Mouse (Mus musculus): ENCODE measurements around the gene Gm30083. TPM values are rescaled to one million over a fixed set of nuclear protein-coding genes. Genes with fewer than 3 reads are reported as not detected.

The Gm30083 gene
- polyA plus RNA-seq, 1 experiment from 2014 or later = not detected

DNA sequence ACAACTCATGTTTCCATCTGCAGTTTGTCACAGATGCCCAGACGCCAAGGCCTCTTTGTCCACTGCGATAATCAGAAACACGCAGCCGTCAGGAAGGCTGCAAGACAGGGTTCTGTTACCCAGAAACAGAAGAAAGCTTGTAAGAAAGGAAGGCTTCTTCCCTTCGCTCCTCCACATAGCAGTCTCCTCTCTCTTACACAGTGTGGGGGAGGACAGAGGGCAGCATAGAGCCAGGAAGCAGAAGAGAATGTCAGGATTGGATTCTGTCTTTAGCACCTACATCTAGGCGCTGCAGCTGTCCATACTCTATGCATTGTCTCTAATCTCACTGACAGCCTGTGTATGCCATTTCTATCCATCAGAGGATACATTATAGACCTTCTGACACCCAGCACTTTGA lies 17.6 kb downstream of the Gm30083 start:
- ATAC-seq = no peak
- H3K4me3 ChIP-seq (replicated peaks) = no peak overlapping the region
- no peak overlapping the region for H3K4me2 ChIP-seq (replicated peaks)
- 79% methylated on average over 6 of the region's 6 CpGs for WGBS
- no peaks in the 10 kb centered on the region for H3K36me3 ChIP-seq
- no peaks in the 10 kb centered on the region for H3K9me3 ChIP-seq
- no peak overlapping the region for H3K27ac ChIP-seq
- no peak overlapping the region for H3K9ac ChIP-seq (replicated peaks)
- H3K27me3 ChIP-seq = no peaks in the 10 kb centered on the region
- H3K4me1 ChIP-seq (replicated peaks) = no peaks in the 10 kb centered on the region

- ATAC-seq = no peak
Observed at GRCm38 (mm10) chr14:33993521-33994289, 21.3 kb downstream of the Gm30083 start.

DNA sequence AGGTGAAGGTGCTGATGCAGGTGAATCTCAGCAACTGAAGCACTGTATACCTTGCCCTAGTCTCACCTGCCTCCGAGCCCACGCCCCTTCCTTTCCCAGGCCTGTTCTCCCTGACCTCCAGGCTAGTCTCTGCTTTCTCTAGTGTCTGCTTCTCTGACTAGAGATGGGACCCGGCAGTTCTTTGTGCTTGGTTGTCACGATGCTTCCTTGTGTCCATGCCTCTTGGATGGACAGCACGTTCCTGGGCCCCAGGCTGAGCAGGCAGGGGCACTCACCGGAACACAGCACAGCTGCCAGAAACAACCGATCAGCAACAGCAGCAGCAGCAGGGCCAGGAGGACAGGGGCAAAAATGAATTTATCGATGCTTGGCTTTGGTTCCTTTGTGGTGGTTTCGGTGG lies 21.9 kb downstream of the Gm30083 start:
- Histone ChIP-seq H3K9me3 (no peaks in the 10 kb centered on the region), H3K36me3 (no peaks in the 10 kb centered on the region), H3K4me1 (replicated peaks) (no peaks in the 10 kb centered on the region), H3K9ac (replicated peaks) (no peak overlapping the region), H3K4me3 (replicated peaks) (no peak overlapping the region), H3K4me2 (replicated peaks) (no peak overlapping the region), H3K27me3 (no peaks in the 10 kb centered on the region), H3K27ac (no peak overlapping the region)
- 95% methylated on average over 9 of the region's 9 CpGs for WGBS
- ATAC-seq = no peak

More at GRCm38 (mm10) chr14:33993521-33994289, 21.3 kb downstream of the Gm30083 start:
- H3K4me3 ChIP-seq (replicated peaks) = no peak overlapping the region
- no peaks in the 10 kb centered on the region for H3K27me3 ChIP-seq
- no peaks in the 10 kb centered on the region for H3K9me3 ChIP-seq
- H3K4me2 ChIP-seq (replicated peaks) = no peak overlapping the region
- WGBS = 92% methylated on average over 6 of the region's 6 CpGs
- H3K9ac ChIP-seq (replicated peaks) = no peak overlapping the region
- no peaks in the 10 kb centered on the region for H3K4me1 ChIP-seq (replicated peaks)
- no peaks in the 10 kb centered on the region for H3K36me3 ChIP-seq
- H3K27ac ChIP-seq = no peak overlapping the region

GRCm38 (mm10) chr14:33991971-33992370 lies 23.0 kb downstream of the Gm30083 start:
- 82% methylated on average over 4 of the region's 4 CpGs for WGBS

GRCm38 (mm10) chr14:33989201-33989600 lies 25.8 kb downstream of the Gm30083 start:
- Histone ChIP-seq H3K36me3 (no peaks in the 10 kb centered on the region), H3K4me2 (replicated peaks) (no peak overlapping the region)

More at GRCm38 (mm10) chr14:33991971-33992370, 23.0 kb downstream of the Gm30083 start:
- Histone ChIP-seq H3K9me3 (no peaks in the 10 kb centered on the region), H3K36me3 (no peaks in the 10 kb centered on the region), H3K4me2 (replicated peaks) (no peak overlapping the region), H3K4me1 (replicated peaks) (no peaks in the 10 kb centered on the region), H3K9ac (replicated peaks) (no peak overlapping the region), H3K27me3 (no peaks in the 10 kb centered on the region), H3K27ac (no peak overlapping the region), H3K4me3 (replicated peaks) (no peak overlapping the region)
- no peak for ATAC-seq

GRCm38 (mm10) chr14:33978604-33979059 lies 36.4 kb downstream of the Gm30083 start, which contains the start of gene Zfp488:
Gene Zfp488 (minus strand): TSS chr14:33978764.
- peaks cover 10% of the 10 kb centered on the region; the same call in 1 of the 2 replicates for H3K27me3 ChIP-seq
- 2% methylated on average over 25 of the region's 25 CpGs for WGBS
- peak; percentile 77 for ATAC-seq
- no peaks in the 10 kb centered on the region for H3K9me3 ChIP-seq
- no peaks in the 10 kb centered on the region for H3K36me3 ChIP-seq
- peak within 1 kb of the TSS; percentile 74 for H3K4me2 ChIP-seq (replicated peaks)
- H3K27ac ChIP-seq = no peak within 1 kb of the TSS
- peak within 1 kb of the TSS; percentile 42 for H3K4me3 ChIP-seq (replicated peaks)
- peak within 1 kb of the TSS; percentile 60 for H3K9ac ChIP-seq (replicated peaks)
- H3K4me1 ChIP-seq (replicated peaks) = peaks cover 14% of the 10 kb centered on the region

More at GRCm38 (mm10) chr14:33989201-33989600, 25.8 kb downstream of the Gm30083 start:
- H3K27ac ChIP-seq = no peak overlapping the region
- H3K9me3 ChIP-seq = no peaks in the 10 kb centered on the region
- ATAC-seq = no peak
- 48% methylated on average over 3 of the region's 3 CpGs for WGBS
- H3K4me1 ChIP-seq (replicated peaks) = no peaks in the 10 kb centered on the region
- no peaks in the 10 kb centered on the region for H3K27me3 ChIP-seq
- H3K9ac ChIP-seq (replicated peaks) = no peak overlapping the region
- H3K4me3 ChIP-seq (replicated peaks) = no peak overlapping the region

DNA sequence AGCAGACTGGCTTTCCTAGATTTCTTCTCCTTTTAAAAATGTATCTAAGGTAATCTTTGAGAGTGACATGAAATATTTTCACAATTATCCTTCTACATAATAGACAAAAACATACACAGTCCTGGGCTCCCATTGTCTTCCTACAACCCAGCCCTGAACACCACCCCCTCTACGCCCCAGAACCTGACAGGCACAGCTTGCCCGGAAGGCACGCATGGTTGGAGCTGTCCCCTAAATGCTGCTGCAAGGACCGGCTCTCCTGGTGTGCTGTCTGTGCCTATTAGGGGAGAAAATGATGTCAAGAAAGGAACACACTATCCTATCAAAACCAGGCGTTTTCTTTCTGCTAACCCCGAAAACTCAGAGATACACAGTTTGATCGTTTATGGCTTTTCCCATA lies 37.2 kb downstream of the Gm30083 start:
- Histone ChIP-seq H3K27me3 (peaks cover 10% of the 10 kb centered on the region; the same call in 1 of the 2 replicates), H3K4me1 (replicated peaks) (peaks cover 14% of the 10 kb centered on the region), H3K36me3 (no peaks in the 10 kb centered on the region), H3K9ac (replicated peaks) (no peak overlapping the region), H3K4me2 (replicated peaks) (peak overlapping the region; percentile 74), H3K4me3 (replicated peaks) (0 out of 2 replicates have a peak overlapping the region, but pooled peaks have one; percentile 42), H3K9me3 (no peaks in the 10 kb centered on the region), H3K27ac (no peak overlapping the region)
- no peak for ATAC-seq
- 36% methylated on average over 7 of the region's 7 CpGs for WGBS

DNA sequence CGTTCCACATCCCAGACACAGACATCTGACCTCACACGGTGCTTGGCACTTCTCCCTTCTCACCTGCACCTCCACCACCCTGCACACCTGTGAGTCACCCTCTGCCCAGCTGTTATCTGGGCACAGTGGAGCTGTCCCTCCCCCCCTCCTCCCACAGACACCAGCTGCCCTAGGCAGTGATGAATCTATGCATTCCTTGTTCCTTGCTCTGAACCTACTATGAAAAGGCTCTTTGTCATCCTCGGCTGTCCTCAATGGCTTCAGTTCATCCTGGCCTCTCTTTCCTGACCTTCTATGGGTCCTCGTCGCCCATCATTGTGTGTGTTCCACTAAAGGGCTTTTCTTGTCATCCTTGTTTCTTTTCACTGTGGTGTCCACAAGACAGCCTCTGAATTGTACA lies 40.2 kb downstream of the Gm30083 start:
- H3K4me3 ChIP-seq (replicated peaks) = no peak overlapping the region
- H3K4me1 ChIP-seq (replicated peaks) = peaks cover 14% of the 10 kb centered on the region
- no peak for ATAC-seq
- no peaks in the 10 kb centered on the region for H3K9me3 ChIP-seq
- no peak overlapping the region for H3K27ac ChIP-seq
- 71% methylated on average over 5 of the region's 5 CpGs for WGBS
- no peak overlapping the region for H3K4me2 ChIP-seq (replicated peaks)
- H3K9ac ChIP-seq (replicated peaks) = no peak overlapping the region
- H3K27me3 ChIP-seq = peaks cover 10% of the 10 kb centered on the region; the same call in 1 of the 2 replicates
- no peaks in the 10 kb centered on the region for H3K36me3 ChIP-seq

DNA sequence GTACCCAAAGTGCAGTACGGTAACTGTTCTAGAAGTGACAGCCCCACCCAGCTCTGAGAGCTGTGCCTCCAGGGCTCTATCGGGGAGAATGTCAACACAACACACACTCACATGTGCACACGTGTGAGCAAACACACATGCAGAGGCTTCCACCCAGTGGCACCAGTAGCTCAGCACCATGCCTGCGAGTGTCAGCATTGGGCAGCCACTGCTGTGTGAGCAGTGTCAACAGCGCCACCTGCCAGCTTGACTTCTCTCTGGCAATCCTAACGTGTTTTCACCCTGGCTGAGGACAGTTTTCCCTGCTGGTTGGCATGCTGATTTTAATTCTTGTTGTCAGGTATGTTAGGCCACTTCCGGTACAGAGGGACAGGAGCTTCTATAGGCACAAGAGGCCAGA lies 42.3 kb downstream of the Gm30083 start:
- 47% methylated on average over 7 of the region's 7 CpGs for WGBS
- no peak overlapping the region for H3K9ac ChIP-seq (replicated peaks)
- no peak overlapping the region for H3K4me3 ChIP-seq (replicated peaks)
- no peak overlapping the region for H3K4me2 ChIP-seq (replicated peaks)
- H3K27ac ChIP-seq = no peak overlapping the region
- peaks cover under 1% of the 10 kb centered on the region; the same call in 1 of the 2 replicates for H3K27me3 ChIP-seq
- H3K4me1 ChIP-seq (replicated peaks) = no peaks in the 10 kb centered on the region; the same call in 1 of the 2 replicates
- 0 out of 2 replicates have a peak, but pooled peaks have one; percentile 58 for ATAC-seq
- no peaks in the 10 kb centered on the region for H3K36me3 ChIP-seq
- no peaks in the 10 kb centered on the region for H3K9me3 ChIP-seq

DNA sequence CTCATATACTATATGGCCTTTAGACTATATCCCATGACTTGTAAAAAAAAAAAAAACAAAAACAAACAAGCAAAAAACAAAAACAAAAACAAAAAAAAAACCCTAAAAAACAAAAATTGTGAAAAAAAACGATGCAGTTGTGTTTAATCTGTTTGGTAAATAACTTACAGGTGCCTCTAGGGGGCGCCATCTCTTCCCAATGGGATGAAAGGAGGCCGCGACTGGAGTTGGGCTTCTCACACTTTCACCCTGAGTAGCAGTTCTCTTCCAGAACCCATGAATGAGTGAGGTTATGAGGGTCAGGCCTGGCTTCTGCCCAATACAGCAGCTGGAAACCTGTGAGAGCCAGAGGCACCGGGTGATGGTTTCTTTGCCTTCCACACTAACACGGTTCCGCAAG lies 49.3 kb downstream of the Gm30083 start:
- Histone ChIP-seq H3K4me1 (replicated peaks) (no peaks in the 10 kb centered on the region), H3K27me3 (no peaks in the 10 kb centered on the region), H3K4me3 (replicated peaks) (no peak overlapping the region), H3K9ac (replicated peaks) (no peak overlapping the region), H3K4me2 (replicated peaks) (no peak overlapping the region), H3K36me3 (no peaks in the 10 kb centered on the region), H3K27ac (no peak overlapping the region), H3K9me3 (no peaks in the 10 kb centered on the region)
- 66% methylated on average over 7 of the region's 7 CpGs for WGBS
- no peak for ATAC-seq

DNA sequence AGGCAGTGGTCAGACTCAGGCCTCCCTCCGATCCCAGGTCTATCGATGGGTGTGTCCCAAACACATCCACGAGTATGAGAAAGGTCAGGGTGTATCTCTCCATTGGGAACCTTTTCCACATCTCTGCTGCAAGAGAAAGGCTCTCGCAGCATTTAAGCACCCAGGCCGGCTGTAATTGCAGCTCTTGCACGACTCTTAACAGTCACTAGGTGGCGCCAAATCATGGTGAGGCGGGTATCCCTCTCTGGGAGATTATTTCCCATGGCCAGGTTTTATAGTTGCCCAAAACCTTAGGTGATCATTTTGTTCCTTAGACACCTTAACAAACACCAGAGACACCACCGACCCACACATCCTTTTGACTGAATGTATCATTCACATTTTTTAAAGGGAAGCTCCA lies 55.6 kb downstream of the Gm30083 start:
- no peaks in the 10 kb centered on the region for H3K9me3 ChIP-seq
- H3K27me3 ChIP-seq = no peaks in the 10 kb centered on the region
- 14% methylated on average over 9 of the region's 9 CpGs for WGBS
- no peak overlapping the region for H3K4me2 ChIP-seq (replicated peaks)
- no peak overlapping the region for H3K27ac ChIP-seq
- H3K4me1 ChIP-seq (replicated peaks) = no peaks in the 10 kb centered on the region
- ATAC-seq = no peak
- H3K9ac ChIP-seq (replicated peaks) = no peak overlapping the region
- no peaks in the 10 kb centered on the region for H3K36me3 ChIP-seq
- H3K4me3 ChIP-seq (replicated peaks) = no peak overlapping the region

DNA sequence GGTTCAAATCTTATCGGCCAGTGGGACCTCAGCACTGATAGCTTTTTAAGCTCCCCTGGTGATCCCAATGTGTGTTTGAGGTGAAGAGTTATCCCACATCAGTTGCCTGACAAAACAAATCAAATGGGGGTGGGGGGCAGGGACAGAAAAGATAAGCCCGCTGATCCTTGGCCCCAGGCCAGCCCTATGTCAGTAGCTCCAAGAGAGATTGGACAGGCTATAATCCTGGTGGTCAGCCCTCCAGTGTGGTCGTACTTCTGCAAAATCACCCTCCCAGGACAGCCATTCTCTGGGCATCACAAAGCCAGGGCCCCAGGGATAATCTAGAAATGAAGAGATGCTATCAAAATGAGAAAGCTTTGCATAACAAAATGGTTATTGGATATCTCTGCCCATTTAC lies 56.1 kb downstream of the Gm30083 start:
- H3K27me3 ChIP-seq = no peaks in the 10 kb centered on the region
- WGBS = 68% methylated on average over 3 of the region's 3 CpGs

More for the DNA sequence above, 56.1 kb downstream of the Gm30083 start:
- no peaks in the 10 kb centered on the region for H3K9me3 ChIP-seq
- peaks cover 1% of the 10 kb centered on the region; the same call in 1 of the 2 replicates for H3K4me1 ChIP-seq (replicated peaks)
- no peak overlapping the region for H3K27ac ChIP-seq
- H3K36me3 ChIP-seq = no peaks in the 10 kb centered on the region
- H3K4me2 ChIP-seq (replicated peaks) = no peak overlapping the region
- H3K4me3 ChIP-seq (replicated peaks) = no peak overlapping the region
- no peak for ATAC-seq
- no peak overlapping the region for H3K9ac ChIP-seq (replicated peaks)

All from midbrain, embryonic 13.5 days (tissue).